Comparison of ENCODE assay signal across 8 mouse cellular contexts in genomic region chr11:4746733-4747132, GRCm38 (mm10). TPM values are rescaled to one million over a fixed set of nuclear protein-coding genes. Genes with fewer than 3 reads are reported as not detected.
DNase-seq lines count a peak whose midpoint lies in the region; ATAC-seq lines count a peak whose summit lies in the region.

Gene Cabp7, minus strand, starts transcription at chr11:4746778.

- no peak for DNase-seq in kidney, adult 9 months
- DNase-seq in midbrain, embryonic 10.5 days (ENCODE audit: low spot score) = peak; percentile 36
- no peak for DNase-seq in Muller cell, postnatal 12 days (ENCODE audit: inconsistent ontology term)
- DNase-seq in spleen, postnatal 10 days (ENCODE audit: low spot score in 2 of 2) = no peak
- no peak for DNase-seq in kidney, adult 18-20 months

- H3K9ac ChIP-seq in kidney, embryonic 15.5 days = peak within 1 kb of the TSS; percentile 29; the same call in 1 of the 2 replicates
- peak within 1 kb of the TSS; percentile 72 for H3K9ac ChIP-seq in hindbrain, embryonic 12.5 days

- no peak within 1 kb of the TSS for H3K27ac ChIP-seq in kidney, embryonic 15.5 days
- no peak within 1 kb of the TSS for H3K27ac ChIP-seq in brown adipose tissue, adult 24 weeks (replicated peaks; ENCODE audit: low read depth, low read length)
- H3K27ac ChIP-seq in hindbrain, embryonic 12.5 days = 0 out of 2 replicates have a peak within 1 kb of the TSS, but pooled peaks have one; percentile 35
- H3K27ac ChIP-seq in midbrain, embryonic 10.5 days (replicated peaks) = peak within 1 kb of the TSS; percentile 28

- peak within 1 kb of the TSS; percentile 95 for H3K4me2 ChIP-seq in kidney, embryonic 15.5 days
- peak within 1 kb of the TSS; percentile 99 for H3K4me2 ChIP-seq in hindbrain, embryonic 12.5 days (replicated peaks)

- H3K36me3 ChIP-seq in kidney, embryonic 15.5 days = no peaks in the 10 kb centered on the region
- no peaks in the 10 kb centered on the region for H3K36me3 ChIP-seq in hindbrain, embryonic 12.5 days
- no peaks in the 10 kb centered on the region for H3K36me3 ChIP-seq in midbrain, embryonic 10.5 days

- ATAC-seq in kidney, embryonic 15.5 days (replicated peaks; ENCODE audit: low FRiP score) = no peak
- no peak; the same call in 1 of the 2 replicates for ATAC-seq in hindbrain, embryonic 12.5 days (ENCODE audit: low FRiP score)

- H3K27me3 ChIP-seq in kidney, embryonic 15.5 days = peaks cover 96% of the 10 kb centered on the region
- H3K27me3 ChIP-seq in hindbrain, embryonic 12.5 days = peaks cover 83% of the 10 kb centered on the region
- H3K27me3 ChIP-seq in midbrain, embryonic 10.5 days (ENCODE audit: low read depth, poor library complexity, severe bottlenecking) = peaks cover 96% of the 10 kb centered on the region

- H3K9me3 ChIP-seq in kidney, embryonic 15.5 days (replicated peaks) = no peaks in the 10 kb centered on the region
- H3K9me3 ChIP-seq in hindbrain, embryonic 12.5 days (replicated peaks) = no peaks in the 10 kb centered on the region
- H3K9me3 ChIP-seq in midbrain, embryonic 10.5 days (replicated peaks) = no peaks in the 10 kb centered on the region

- peaks cover 20% of the 10 kb centered on the region for H3K4me1 ChIP-seq in kidney, embryonic 15.5 days
- H3K4me1 ChIP-seq in brown adipose tissue, adult 24 weeks (ENCODE audit: control insufficient read depth, insufficient read depth, insufficient read length, low read length) = no peaks in the 10 kb centered on the region
- H3K4me1 ChIP-seq in hindbrain, embryonic 12.5 days = peaks cover 31% of the 10 kb centered on the region
- H3K4me1 ChIP-seq in midbrain, embryonic 10.5 days = peaks cover 27% of the 10 kb centered on the region

- WGBS in kidney, embryonic 15.5 days = 0% methylated on average over 14 of the region's 73 CpGs
- WGBS in hindbrain, embryonic 12.5 days = 2% methylated on average over 35 of the region's 73 CpGs
- under 1% methylated on average over 71 of the region's 73 CpGs for WGBS in midbrain, embryonic 10.5 days

- peak within 1 kb of the TSS; percentile 53 for H3K4me3 ChIP-seq in kidney, embryonic 15.5 days (replicated peaks)
- H3K4me3 ChIP-seq in brown adipose tissue, adult 24 weeks (ENCODE audit: insufficient read depth, low read depth, low read length) = peak within 1 kb of the TSS; percentile 26; the same call in 1 of the 2 replicates
- peak within 1 kb of the TSS; percentile 67 for H3K4me3 ChIP-seq in hindbrain, embryonic 12.5 days
- peak within 1 kb of the TSS; percentile 71 for H3K4me3 ChIP-seq in midbrain, embryonic 10.5 days

RNA-seq across cellular contexts. Expression of gene Cabp7, which starts in this region (rescaled TPM):
- 0.10 and 0.17 TPM in 2 replicates for polyA plus RNA-seq in kidney, embryonic 15.5 days (2015; fragmentation: Nextera tagmentation; extraction: Ambion mirVana)
- polyA plus RNA-seq in brown adipose tissue, adult 24 weeks (2012; ENCODE audit: insufficient read depth, insufficient read length, missing spikeins) = not detected in 2 replicates
- 1.7 and 2.1 TPM in 2 replicates for polyA plus RNA-seq in hindbrain, embryonic 12.5 days (2016; fragmentation: Nextera tagmentation; extraction: Ambion mirVana)
- 0.11 and 0.22 TPM in 2 replicates for polyA plus RNA-seq in midbrain, embryonic 10.5 days (2016; fragmentation: Nextera tagmentation; extraction: Ambion mirVana)

Comparison
In these comparisons a context has a peak if more than half of its experiments do, and no peak if none do; other contexts are left out.
1. Peak in DNase-seq, H3K4me3 ChIP-seq and H3K27ac ChIP-seq in midbrain, embryonic 10.5 days; RNA of the gene not detected or under 1 TPM.